Mouse (Mus musculus) lung, adult 2 months (tissue): Measurements from ENCODE around the gene Oser1.

Experiments
- CTCF ChIP-seq: fragments of 200-500 bp; IDR thresholded peaks from 2 replicates; pipeline ENCODE4 v1.5.1; 2011; ENCODE audit warnings: mild to moderate bottlenecking, low read length, control low read depth; ENCODE audit not compliant: insufficient read depth
- POLR2A ChIP-seq: fragments of 200-500 bp; IDR thresholded peaks from 2 replicates; pipeline ENCODE4 v1.6.1; 2011; ENCODE audit warnings: low read depth, mild to moderate bottlenecking, control low read depth, low read length, borderline replicate concordance; ENCODE audit errors: extremely low read depth

- no peak for TF ChIP-seq CTCF
- TF ChIP-seq POLR2A, result no peak
These were observed 47.4 kb upstream of the Oser1 start for GRCm38 (mm10) chr2:163471710-163472465.
